Mouse (Mus musculus): Measurements from ENCODE around the gene Micall1. TPM values are rescaled to one million over a fixed set of nuclear protein-coding genes. Genes with fewer than 3 reads are reported as not detected.

Gene Micall1
- total RNA-seq, 2 experiments from 2014 or later = 10.3 to 10.8 TPM

DNA sequence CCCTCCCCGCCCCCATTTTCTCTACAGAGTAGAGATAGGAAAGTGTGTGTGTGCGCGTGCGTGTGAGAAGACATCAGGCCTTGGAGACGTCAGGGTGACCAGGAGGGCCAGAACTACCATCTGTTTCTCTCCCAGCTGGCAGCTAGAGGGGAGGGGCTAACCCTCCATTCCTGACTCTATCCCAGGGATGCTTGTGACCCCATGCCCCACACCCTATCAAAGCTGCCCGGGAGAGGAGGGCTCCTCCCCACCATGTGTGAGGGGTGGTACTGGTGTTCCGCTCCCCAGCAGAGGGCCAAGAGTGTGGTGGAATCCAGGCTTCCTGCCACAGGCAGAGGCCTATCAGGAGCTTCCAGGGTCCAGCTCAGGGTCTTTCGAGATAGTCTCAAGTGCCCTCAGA is 58.0 kb downstream of the Micall1 start:
- DNase-seq (ENCODE audit: low spot score) = no peak

GRCm38 (mm10) chr15:79176905-79177304 is 68.2 kb downstream of the Micall1 start:
- DNase-seq (ENCODE audit: low spot score) = no peak

GRCm38 (mm10) chr15:79185213-79185612 is 76.5 kb downstream of the Micall1 start:
- no peak for DNase-seq (ENCODE audit: low spot score)

Other genes with a start within 250 kb of the Micall1 start
- gene Gga1, start 231.7 kb upstream of the Micall1 start, total RNA-seq (2021) = 10 to 100 TPM; 42.8 to 46.6 TPM
- not detected for gene Gm49510, start 209.2 kb upstream of the Micall1 start, total RNA-seq (2021)
- gene Sh3bp1, start 209.1 kb upstream of the Micall1 start, total RNA-seq (2021) = 1 to 10 TPM; 1.0 to 1.9 TPM
- 1 to 10 TPM; 1.3 to 1.9 TPM for gene Pdxp, start 195.0 kb upstream of the Micall1 start, total RNA-seq (2021)
- 100 to 1,000 TPM; 229 to 364 TPM for gene Lgals1, start 182.2 kb upstream of the Micall1 start, total RNA-seq (2021)
- gene Nol12, start 174.0 kb upstream of the Micall1 start, total RNA-seq (2021) = 10 to 100 TPM; 26.4 to 29.1 TPM
- 10 to 100 TPM; 38.8 to 40.7 TPM for gene Triobp, start 161.2 kb upstream of the Micall1 start, total RNA-seq (2021)
- gene H1f0, start 80.4 kb upstream of the Micall1 start, total RNA-seq (2021) = 10 to 100 TPM; 74.4 to 86.9 TPM
- gene Galr3, start 67.0 kb upstream of the Micall1 start, total RNA-seq (2021) = not detected
- gene Ankrd54, start 46.0 kb upstream of the Micall1 start, total RNA-seq (2021) = 1 to 10 TPM; 4.1 to 4.5 TPM
- gene Eif3l, start 33.7 kb upstream of the Micall1 start, total RNA-seq (2021) = 10 to 100 TPM; 52.6 to 54.1 TPM
- 10 to 100 TPM; 69.3 to 76.8 TPM for gene Polr2f, start 32.1 kb downstream of the Micall1 start, total RNA-seq (2021)
- 1 to 10 TPM; 1.1 to 1.2 TPM for gene 1700088E04Rik, start 32.4 kb downstream of the Micall1 start, total RNA-seq (2021)
- gene Sox10, start 56.3 kb downstream of the Micall1 start, total RNA-seq (2021) = 1 to 10 TPM; 1.0 to 1.3 TPM
- gene Pick1, start 120.3 kb downstream of the Micall1 start, total RNA-seq (2021) = 10 to 100 TPM; 33.7 to 34.8 TPM
- under 1 TPM; 0.55 to 0.69 TPM for gene Gm49486, start 120.5 kb downstream of the Micall1 start, total RNA-seq (2021)
- gene Slc16a8, start 145.9 kb downstream of the Micall1 start, total RNA-seq (2021) = under 1 TPM; 0.53 to 0.69 TPM
- gene Baiap2l2, start 176.6 kb downstream of the Micall1 start, total RNA-seq (2021) = 1 to 10 TPM; 2.3 to 4.5 TPM
- 10 to 100 TPM; 15.8 to 20.4 TPM for gene Pla2g6, start 219.5 kb downstream of the Micall1 start, total RNA-seq (2021)
- gene Maff, start 237.7 kb downstream of the Micall1 start, total RNA-seq (2021) = 10 to 100 TPM in 1 of 2 experiments, 1 to 10 TPM in 1; 6.6 to 10.1 TPM

Measured in gastrocnemius, adult 18-20 months (tissue).